Mouse (Mus musculus): ENCODE results near the gene Kmt2e. TPM values are rescaled to one million over a fixed set of nuclear protein-coding genes. Genes with fewer than 3 reads are reported as not detected.
A peak's percentile ranks its signal among the peaks of the same experiment; 100 is the strongest.

Kmt2e gene
- polyA plus RNA-seq, 1 experiment from 2014 or later = 44.8 TPM

DNA sequence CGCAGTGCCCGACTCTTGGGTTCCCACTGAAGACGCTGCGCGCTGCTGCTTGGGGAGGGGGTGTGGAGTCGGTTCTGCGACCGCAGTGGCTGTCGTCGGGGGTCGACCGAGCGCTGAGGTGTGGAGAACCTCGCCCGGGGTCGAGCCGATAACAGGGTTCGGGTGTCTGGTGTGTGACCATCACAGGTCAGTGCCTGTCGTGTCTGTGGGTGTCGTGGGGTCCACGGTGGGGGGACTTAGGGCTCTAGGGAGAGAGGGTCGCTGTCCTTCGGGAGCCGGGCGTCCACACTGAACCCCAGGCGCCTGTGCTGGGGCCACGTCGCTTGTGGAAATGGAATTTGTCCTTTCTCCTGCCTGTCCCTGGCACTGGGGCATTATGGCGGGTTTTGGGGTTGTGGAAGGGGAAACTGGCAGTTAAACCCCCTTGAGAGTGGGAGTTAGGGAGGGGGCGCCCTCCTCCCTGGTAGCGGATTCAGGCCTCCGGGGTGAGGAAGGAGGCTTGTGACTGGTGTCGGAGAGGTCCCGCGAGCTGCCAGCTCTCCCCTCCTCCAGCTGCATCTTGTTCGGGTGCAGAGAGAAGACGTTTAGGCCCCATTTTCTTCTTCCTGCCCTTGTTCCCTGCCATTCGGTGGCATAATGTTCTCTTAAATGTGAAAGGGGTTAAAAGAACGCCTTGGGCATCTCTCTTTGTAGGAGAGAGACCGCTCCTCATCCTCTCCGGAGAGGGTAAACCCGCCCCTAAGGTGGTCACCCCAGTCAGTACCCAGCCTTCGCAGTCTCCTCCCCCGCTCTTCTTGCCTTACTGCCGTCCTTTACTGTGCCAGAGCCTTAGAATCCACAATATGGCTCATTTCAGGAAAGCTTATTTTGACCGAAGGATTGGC lies 599 bp downstream of the Kmt2e start:
- Histone ChIP-seq H3K27me3 (replicated peaks; ENCODE audit: control insufficient read depth, insufficient read depth, low read length) (no peaks in the 10 kb centered on the region), H3K4me3 (ENCODE audit: low read depth, low read length) (peak overlapping the region; percentile 85), H3K9me3 (ENCODE audit: control insufficient read depth) (no peaks in the 10 kb centered on the region), H3K27ac (ENCODE audit: low read depth, low read length) (peak overlapping the region; percentile 100), H3K9ac (ENCODE audit: low read depth, low read length) (peak overlapping the region; percentile 99), H3K4me1 (replicated peaks; ENCODE audit: control insufficient read depth, insufficient read depth, low read length) (0 out of 2 replicates have a peak, but pooled peaks cover 7% of the 10 kb centered on the region), H3K36me3 (ENCODE audit: control insufficient read depth, insufficient read depth) (no peaks in the 10 kb centered on the region), H3K4me2 (replicated peaks; ENCODE audit: low read depth) (peak overlapping the region; percentile 84)
- no peak for ATAC-seq
- WGBS = under 1% methylated on average over 45 of the region's 46 CpGs
- TF ChIP-seq CTCF (IDR thresholded peaks at IDR 0.05; ENCODE audit: low read depth) = no peak

DNA sequence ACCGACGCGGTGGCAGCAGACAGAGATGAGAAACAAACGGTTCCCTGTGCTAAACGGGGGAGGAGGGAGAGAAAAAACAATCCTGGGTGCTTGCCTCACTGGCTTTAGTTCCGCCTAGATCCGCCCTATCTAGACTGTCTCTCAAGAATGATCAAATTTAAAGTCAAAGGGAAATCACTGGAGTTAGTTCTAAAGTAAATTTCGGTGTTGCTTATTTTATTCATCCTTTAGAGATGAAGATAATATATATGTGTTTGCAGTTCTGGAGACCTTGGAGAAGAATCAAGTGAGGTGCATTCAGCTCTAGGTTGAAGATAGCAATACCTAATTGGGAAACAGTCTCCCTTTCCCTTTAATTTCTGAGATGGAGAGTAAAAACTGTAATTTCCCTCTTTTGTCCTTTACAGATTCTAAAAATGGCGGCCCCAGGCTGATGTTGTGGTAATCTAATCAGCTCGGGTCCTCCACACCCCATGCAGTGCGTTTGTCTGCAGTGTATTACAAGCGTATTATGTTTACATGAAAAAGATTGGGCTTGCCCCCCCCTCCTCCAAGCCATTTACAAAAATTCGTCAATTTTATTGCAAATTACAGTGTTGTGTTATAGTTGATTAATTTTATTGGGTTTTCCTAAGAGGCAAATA lies 1.4 kb downstream of the Kmt2e start:
- 0 out of 2 replicates have a peak, but pooled peaks cover 4% of the 10 kb centered on the region for H3K4me1 ChIP-seq (replicated peaks; ENCODE audit: control insufficient read depth, insufficient read depth, low read length)
- WGBS = under 1% methylated on average over 13 of the region's 13 CpGs
- H3K4me3 ChIP-seq (ENCODE audit: low read depth, low read length) = peak overlapping the region; percentile 85
- no peaks in the 10 kb centered on the region for H3K27me3 ChIP-seq (replicated peaks; ENCODE audit: control insufficient read depth, insufficient read depth, low read length)
- H3K9me3 ChIP-seq (ENCODE audit: control insufficient read depth) = no peaks in the 10 kb centered on the region
- peak overlapping the region; percentile 99 for H3K9ac ChIP-seq (ENCODE audit: low read depth, low read length)
- no peaks in the 10 kb centered on the region for H3K36me3 ChIP-seq (ENCODE audit: control insufficient read depth, insufficient read depth)
- H3K27ac ChIP-seq (ENCODE audit: low read depth, low read length) = peak overlapping the region; percentile 100
- peak overlapping the region; percentile 84 for H3K4me2 ChIP-seq (replicated peaks; ENCODE audit: low read depth)
- ATAC-seq = no peak
- TF ChIP-seq CTCF (IDR thresholded peaks at IDR 0.05; ENCODE audit: low read depth) = no peak

DNA sequence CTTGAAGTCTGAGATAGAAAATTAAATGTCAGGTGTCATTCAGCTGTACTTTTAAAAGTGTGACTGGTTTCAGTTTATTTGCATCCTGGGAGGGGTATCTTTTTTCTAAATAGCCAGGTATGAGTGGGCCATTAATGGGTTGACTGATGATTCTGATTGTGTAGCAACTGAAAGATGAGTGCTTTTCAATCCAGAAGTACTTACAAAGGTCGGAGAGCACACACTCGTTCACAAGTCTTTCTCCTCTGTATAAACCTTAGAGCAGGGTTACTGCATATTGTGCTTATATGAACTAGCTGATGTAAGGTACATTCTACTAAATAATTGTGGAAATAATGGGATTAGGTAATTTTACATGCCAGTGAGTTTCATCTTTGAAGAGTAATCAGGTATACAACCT lies 2.5 kb downstream of the Kmt2e start:
- no peak for ATAC-seq

DNA sequence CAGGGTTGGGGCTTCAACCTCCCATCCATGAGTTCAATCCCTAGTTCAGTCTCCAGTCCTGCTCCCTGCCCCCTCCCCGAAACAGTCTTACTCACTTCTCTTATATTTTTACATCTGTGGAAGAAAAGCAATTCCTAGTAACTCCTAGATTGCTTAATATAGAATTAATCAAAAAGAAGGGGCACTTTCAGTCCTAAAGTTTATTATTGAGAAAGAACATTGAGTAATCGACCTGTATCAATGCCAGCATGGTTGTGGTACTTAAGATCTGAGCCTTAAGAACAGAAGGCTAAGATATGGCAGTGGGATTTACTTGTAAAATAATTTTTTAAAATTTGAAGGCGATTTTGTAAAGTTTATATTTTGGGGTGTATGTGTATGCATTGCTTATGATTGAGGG lies 5.6 kb downstream of the Kmt2e start:
- Histone ChIP-seq H3K36me3 (ENCODE audit: control insufficient read depth, insufficient read depth) (no peaks in the 10 kb centered on the region), H3K4me1 (replicated peaks; ENCODE audit: control insufficient read depth, insufficient read depth, low read length) (no peaks in the 10 kb centered on the region), H3K9me3 (ENCODE audit: control insufficient read depth) (no peaks in the 10 kb centered on the region), H3K9ac (ENCODE audit: low read depth, low read length) (no peak overlapping the region), H3K27me3 (replicated peaks; ENCODE audit: control insufficient read depth, insufficient read depth, low read length) (no peaks in the 10 kb centered on the region), H3K27ac (ENCODE audit: low read depth, low read length) (no peak overlapping the region), H3K4me2 (replicated peaks; ENCODE audit: low read depth) (no peak overlapping the region), H3K4me3 (ENCODE audit: low read depth, low read length) (no peak overlapping the region)
- 80% methylated on average over 3 of the region's 3 CpGs for WGBS
- no peak for TF ChIP-seq CTCF (IDR thresholded peaks at IDR 0.05; ENCODE audit: low read depth)
- no peak for ATAC-seq

More for the DNA sequence above, 2.5 kb downstream of the Kmt2e start:
- Histone ChIP-seq H3K9ac (ENCODE audit: low read depth, low read length) (peak overlapping the region; percentile 99), H3K9me3 (ENCODE audit: control insufficient read depth) (no peaks in the 10 kb centered on the region), H3K36me3 (ENCODE audit: control insufficient read depth, insufficient read depth) (no peaks in the 10 kb centered on the region), H3K27ac (ENCODE audit: low read depth, low read length) (no peak overlapping the region), H3K4me3 (ENCODE audit: low read depth, low read length) (peak overlapping the region; percentile 85), H3K27me3 (replicated peaks; ENCODE audit: control insufficient read depth, insufficient read depth, low read length) (no peaks in the 10 kb centered on the region), H3K4me2 (replicated peaks; ENCODE audit: low read depth) (peak overlapping the region; percentile 84), H3K4me1 (replicated peaks; ENCODE audit: control insufficient read depth, insufficient read depth, low read length) (no peaks in the 10 kb centered on the region)
- WGBS = 6% methylated on average over 2 of the region's 2 CpGs
- TF ChIP-seq CTCF (IDR thresholded peaks at IDR 0.05; ENCODE audit: low read depth) = no peak

DNA sequence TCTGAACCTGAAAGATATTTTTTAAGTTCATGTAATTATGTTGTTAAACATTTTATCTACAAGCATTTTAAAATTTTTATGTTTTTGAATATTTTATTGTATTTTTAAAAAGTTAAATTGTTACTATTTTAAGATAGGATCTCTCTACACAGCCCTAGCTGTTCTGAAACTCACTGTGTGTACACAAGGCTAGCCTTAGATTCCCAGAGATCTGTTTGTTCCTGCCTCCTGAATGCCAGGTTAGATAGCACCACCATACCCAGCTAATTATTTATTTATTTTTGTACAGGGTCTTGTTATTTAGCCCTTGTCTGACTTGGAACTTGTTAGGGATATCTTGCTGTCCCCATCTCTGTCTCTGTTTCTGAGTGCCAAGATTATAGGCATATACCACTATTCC lies 6.3 kb downstream of the Kmt2e start:
- no peaks in the 10 kb centered on the region for H3K4me1 ChIP-seq (replicated peaks; ENCODE audit: control insufficient read depth, insufficient read depth, low read length)
- no peak overlapping the region for H3K27ac ChIP-seq (ENCODE audit: low read depth, low read length)
- H3K9me3 ChIP-seq (ENCODE audit: control insufficient read depth) = no peaks in the 10 kb centered on the region
- H3K36me3 ChIP-seq (ENCODE audit: control insufficient read depth, insufficient read depth) = no peaks in the 10 kb centered on the region
- H3K4me2 ChIP-seq (replicated peaks; ENCODE audit: low read depth) = no peak overlapping the region
- no peak overlapping the region for H3K9ac ChIP-seq (ENCODE audit: low read depth, low read length)
- TF ChIP-seq CTCF (IDR thresholded peaks at IDR 0.05; ENCODE audit: low read depth) = no peak
- no peak overlapping the region for H3K4me3 ChIP-seq (ENCODE audit: low read depth, low read length)
- ATAC-seq = no peak
- H3K27me3 ChIP-seq (replicated peaks; ENCODE audit: control insufficient read depth, insufficient read depth, low read length) = no peaks in the 10 kb centered on the region

DNA sequence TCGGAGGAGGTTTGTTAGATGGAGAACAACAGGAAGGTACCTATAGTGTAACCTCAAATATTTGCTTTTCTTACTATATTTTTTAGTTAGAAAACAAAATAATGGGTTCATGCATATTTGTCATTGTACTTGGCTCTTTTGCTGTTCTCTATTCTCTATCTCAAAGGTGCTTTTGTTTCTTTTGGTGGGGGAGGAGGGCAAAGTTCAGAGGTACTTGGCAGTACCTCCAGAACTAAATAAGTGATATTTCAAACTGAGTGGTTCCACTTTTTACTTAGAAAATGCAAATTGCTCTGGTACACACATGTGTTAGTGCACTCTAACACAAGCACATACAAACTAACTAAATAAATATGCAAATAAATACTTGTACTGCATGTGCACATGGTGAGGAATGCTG lies 7.7 kb downstream of the Kmt2e start:
- 62% methylated on average over 1 of the region's 1 CpGs for WGBS

More for the DNA sequence above, 7.7 kb downstream of the Kmt2e start:
- Histone ChIP-seq H3K27ac (ENCODE audit: low read depth, low read length) (no peak overlapping the region), H3K4me3 (ENCODE audit: low read depth, low read length) (no peak overlapping the region), H3K27me3 (replicated peaks; ENCODE audit: control insufficient read depth, insufficient read depth, low read length) (no peaks in the 10 kb centered on the region), H3K4me1 (replicated peaks; ENCODE audit: control insufficient read depth, insufficient read depth, low read length) (no peaks in the 10 kb centered on the region), H3K9me3 (ENCODE audit: control insufficient read depth) (no peaks in the 10 kb centered on the region), H3K9ac (ENCODE audit: low read depth, low read length) (no peak overlapping the region), H3K36me3 (ENCODE audit: control insufficient read depth, insufficient read depth) (no peaks in the 10 kb centered on the region), H3K4me2 (replicated peaks; ENCODE audit: low read depth) (no peak overlapping the region)
- no peak for ATAC-seq
- TF ChIP-seq CTCF (IDR thresholded peaks at IDR 0.05; ENCODE audit: low read depth) = no peak
